Mouse (Mus musculus) C2C12 (cell line): Measurements from ENCODE around the gene Rfx5. TPM values are rescaled to one million over a fixed set of nuclear protein-coding genes. Genes with fewer than 3 reads are reported as not detected.
A peak's percentile ranks its signal among the peaks of the same experiment; 100 is the strongest.

Experiments used
- H3K27me3 ChIP-seq: one replicate; pipeline ENCODE4 v1.6.1; 2011; ENCODE audit not compliant: control insufficient read depth, insufficient read depth, insufficient read length
- H3K36me3 ChIP-seq: one replicate; pipeline ENCODE4 v1.6.1; 2011; ENCODE audit not compliant: control insufficient read depth, insufficient read depth
- H3K4me3 ChIP-seq: one replicate; pipeline ENCODE4 v1.5.1; 2011; ENCODE audit warnings: mild to moderate bottlenecking, control low read depth; ENCODE audit not compliant: poor library complexity, insufficient read depth, severe bottlenecking
- H3K79me2 ChIP-seq: one replicate; pipeline ENCODE4 v1.6.1; 2011; ENCODE audit not compliant: control insufficient read depth, insufficient read depth
- H3K79me3 ChIP-seq: one replicate; pipeline ENCODE4 v1.6.1; 2011; ENCODE audit warnings: low read depth, control low read depth
- H3ac ChIP-seq: one replicate; pipeline ENCODE3; 2011; ENCODE audit warnings: low read depth; ENCODE audit not compliant: control insufficient read depth, insufficient read length
- CEBPB ChIP-seq: IDR thresholded peaks from one replicate; pipeline ENCODE4 v1.6.1; 2011; ENCODE audit warnings: low read depth, mild to moderate bottlenecking, control low read depth, moderate library complexity
- CTCF ChIP-seq: IDR thresholded peaks from one replicate; pipeline ENCODE4 v1.5.1; 2011; ENCODE audit not compliant: control insufficient read depth, insufficient read depth, insufficient read length
- FOSL1 ChIP-seq: IDR thresholded peaks from one replicate; pipeline ENCODE4 v1.8.0; 2011; ENCODE audit warnings: mild to moderate bottlenecking, low read length; ENCODE audit not compliant: poor library complexity, insufficient read depth, severe bottlenecking
- MAX ChIP-seq: IDR thresholded peaks from one replicate; pipeline ENCODE4 v1.6.1; 2011; ENCODE audit warnings: mild to moderate bottlenecking, control low read depth
- MYOD1 ChIP-seq: IDR thresholded peaks from one replicate; pipeline ENCODE4 v1.6.1; 2011; ENCODE audit warnings: low read depth; ENCODE audit not compliant: control insufficient read depth, insufficient read length
- MYOG ChIP-seq: IDR thresholded peaks from one replicate; pipeline ENCODE4 v1.6.1; 2011; ENCODE audit not compliant: control insufficient read depth, insufficient read length; ENCODE audit errors: extremely low read depth
- USF1 ChIP-seq: IDR thresholded peaks from one replicate; pipeline ENCODE4 v1.6.1; 2011; ENCODE audit warnings: low read depth, mild to moderate bottlenecking, control low read depth, moderate library complexity
- microRNA-seq: library from miRNA; unstranded; fragments of <30 nt; microRNA quantifications from one replicate; pipeline ENCODE4, GENCODE M21; 2019; ENCODE audit warnings: borderline microRNAs expressed
- polyA plus RNA-seq: library from polyadenylated mRNA; unstranded; fragments of >200 nt; fragmentation: generic; extraction: Trizol; gene quantifications from one replicate; pipeline ENCODE4 v1.2.1, GENCODE M21; 2012; ENCODE audit warnings: missing spikeins

The Rfx5 gene
- polyA plus RNA-seq, 1 experiment: 3.0 TPM

- no peaks in the 10 kb centered on the region for H3K27me3 ChIP-seq
- H3K4me3 ChIP-seq: no peak overlapping the region
- H3ac ChIP-seq: no peak overlapping the region
- peaks cover 46% of the 10 kb centered on the region for H3K36me3 ChIP-seq
- peaks cover 4% of the 10 kb centered on the region for H3K79me3 ChIP-seq
- TF ChIP-seq USF1 (no peak), MYOD1 (peak; percentile 55)
- H3K79me2 ChIP-seq: peaks cover 19% of the 10 kb centered on the region
Observed at GRCm38 (mm10) chr3:94989159-94989761, 35.4 kb downstream of the Rfx5 start.

DNA sequence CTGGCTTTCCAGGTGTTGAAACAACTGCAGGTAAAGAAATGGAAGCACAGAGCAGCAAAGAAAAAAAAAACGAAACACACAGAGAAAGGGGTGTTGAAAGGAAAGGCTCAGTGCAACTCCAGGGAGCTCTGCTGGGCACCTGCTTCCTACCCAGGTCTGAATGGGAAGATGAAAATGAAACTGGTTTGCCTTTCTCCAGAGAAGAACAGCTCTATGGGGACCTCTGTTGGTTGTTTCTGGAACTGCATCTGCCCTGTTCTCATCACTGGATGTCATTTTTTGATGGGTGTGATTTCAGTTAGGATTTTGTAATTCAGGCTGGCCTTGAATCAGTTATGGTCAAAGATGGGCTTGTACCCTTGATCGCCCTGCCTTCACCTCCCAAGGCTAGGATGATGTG is 43.1 kb downstream of the Rfx5 start:
- Histone ChIP-seq H3K79me2 (no peaks in the 10 kb centered on the region), H3K79me3 (no peaks in the 10 kb centered on the region), H3K27me3 (no peaks in the 10 kb centered on the region), H3K36me3 (peaks cover 83% of the 10 kb centered on the region), H3ac (no peak overlapping the region), H3K4me3 (no peak overlapping the region)
- TF ChIP-seq CTCF (peak; percentile 46), USF1 (no peak)

GRCm38 (mm10) chr3:95002569-95002968 is 48.7 kb downstream of the Rfx5 start:
- Histone ChIP-seq H3K79me3 (no peaks in the 10 kb centered on the region), H3K36me3 (peaks cover 87% of the 10 kb centered on the region), H3K79me2 (no peaks in the 10 kb centered on the region), H3K27me3 (no peaks in the 10 kb centered on the region), H3ac (no peak overlapping the region), H3K4me3 (no peak overlapping the region)
- TF ChIP-seq MYOG (no peak), CTCF (no peak), CEBPB (no peak), USF1 (no peak), MAX (no peak), FOSL1 (no peak), MYOD1 (no peak)

GRCm38 (mm10) chr3:95003273-95003672 is 49.4 kb downstream of the Rfx5 start:
- no peaks in the 10 kb centered on the region for H3K79me2 ChIP-seq
- H3K79me3 ChIP-seq: no peaks in the 10 kb centered on the region
- TF ChIP-seq MYOD1: no peak
- no peak for TF ChIP-seq MAX
- no peak for TF ChIP-seq FOSL1
- no peak for TF ChIP-seq MYOG
- no peak for TF ChIP-seq CTCF
- TF ChIP-seq CEBPB: no peak
- TF ChIP-seq USF1: no peak
- H3K4me3 ChIP-seq: no peak overlapping the region
- H3ac ChIP-seq: no peak overlapping the region
- H3K36me3 ChIP-seq: peaks cover 87% of the 10 kb centered on the region
- no peaks in the 10 kb centered on the region for H3K27me3 ChIP-seq

DNA sequence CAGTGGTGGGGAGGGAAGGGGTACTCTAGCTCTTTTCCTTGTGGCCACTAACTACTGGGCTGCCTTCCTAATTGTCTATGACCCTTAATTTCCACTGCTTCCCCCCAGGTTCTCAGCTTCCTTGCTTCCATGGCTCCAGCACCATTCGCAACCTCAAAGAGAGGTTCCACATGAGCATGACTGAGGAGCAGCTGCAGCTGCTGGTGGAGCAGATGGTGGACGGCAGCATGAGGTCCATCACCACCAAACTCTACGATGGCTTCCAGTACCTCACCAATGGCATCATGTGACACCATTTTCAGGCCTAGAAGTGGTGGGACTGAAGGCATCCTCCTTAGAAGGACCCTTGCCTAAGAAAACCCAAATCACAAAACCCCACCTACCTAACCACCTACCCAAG is 51.8 kb downstream of the Rfx5 start:
- TF ChIP-seq CEBPB (no peak), MYOD1 (no peak), USF1 (no peak)
- peaks cover 3% of the 10 kb centered on the region for H3K79me3 ChIP-seq
- no peak overlapping the region for H3ac ChIP-seq
- H3K4me3 ChIP-seq: no peak overlapping the region
- H3K36me3 ChIP-seq: peaks cover 88% of the 10 kb centered on the region
- H3K27me3 ChIP-seq: no peaks in the 10 kb centered on the region
- H3K79me2 ChIP-seq: peaks cover 5% of the 10 kb centered on the region

- no peaks in the 10 kb centered on the region for H3K27me3 ChIP-seq
- H3ac ChIP-seq: no peak overlapping the region
- peaks cover 24% of the 10 kb centered on the region for H3K79me2 ChIP-seq
- H3K79me3 ChIP-seq: peaks cover 7% of the 10 kb centered on the region
- H3K36me3 ChIP-seq: peaks cover 84% of the 10 kb centered on the region
- TF ChIP-seq MAX (no peak), USF1 (no peak), CTCF (no peak), MYOD1 (no peak), FOSL1 (no peak), CEBPB (no peak), MYOG (no peak)
- H3K4me3 ChIP-seq: no peak overlapping the region
Observed at GRCm38 (mm10) chr3:95007706-95008105, 53.8 kb downstream of the Rfx5 start.

GRCm38 (mm10) chr3:95010396-95010795 is 56.5 kb downstream of the Rfx5 start:
- Histone ChIP-seq H3K79me2 (peaks cover 48% of the 10 kb centered on the region), H3ac (no peak overlapping the region), H3K4me3 (no peak overlapping the region), H3K36me3 (peaks cover 61% of the 10 kb centered on the region), H3K79me3 (peaks cover 17% of the 10 kb centered on the region), H3K27me3 (no peaks in the 10 kb centered on the region)
- TF ChIP-seq CEBPB (no peak), MAX (no peak), MYOD1 (no peak), FOSL1 (no peak), USF1 (no peak), CTCF (no peak), MYOG (no peak)

Small RNA genes lying within 50 kb of the gene (microRNA-seq; reads per million reads assigned to microRNA genes)
- 1.4 reads per million, percentile 31 among the genes with 10 or more reads in this experiment for gene Mir7013

Other genes with a start within 250 kb of the Rfx5 start
- gene Cgn, start 167.6 kb upstream of the Rfx5 start, polyA plus RNA-seq: 0.05 TPM
- 8.7 TPM for gene Pogz, start 116.5 kb upstream of the Rfx5 start, polyA plus RNA-seq
- gene Psmb4, start 67.1 kb upstream of the Rfx5 start, polyA plus RNA-seq: 496 TPM
- gene Selenbp1, start 21.0 kb upstream of the Rfx5 start, polyA plus RNA-seq: 0.16 TPM
- 33.2 TPM for gene Pi4kb, start 20.7 kb downstream of the Rfx5 start, polyA plus RNA-seq
- gene Zfp687, start 61.4 kb downstream of the Rfx5 start, polyA plus RNA-seq: 15.3 TPM
- gene Psmd4, start 88.5 kb downstream of the Rfx5 start, polyA plus RNA-seq: 264 TPM
- gene Pip5k1a, start 152.9 kb downstream of the Rfx5 start, polyA plus RNA-seq: 21.2 TPM
- 83.4 TPM for gene Vps72, start 156.9 kb downstream of the Rfx5 start, polyA plus RNA-seq
- 0.23 TPM for gene Tmod4, start 170.4 kb downstream of the Rfx5 start, polyA plus RNA-seq
- 22.2 TPM for gene Scnm1, start 179.9 kb downstream of the Rfx5 start, polyA plus RNA-seq
- gene Lysmd1, start 180.0 kb downstream of the Rfx5 start, polyA plus RNA-seq: 3.4 TPM
- 0.21 TPM for gene Tnfaip8l2, start 188.3 kb downstream of the Rfx5 start, polyA plus RNA-seq
- 5.4 TPM for gene Sema6c, start 206.4 kb downstream of the Rfx5 start, polyA plus RNA-seq